Mouse (Mus musculus) limb, embryonic 15.5 days (tissue): ENCODE results near the gene Wdr38. TPM values are rescaled to one million over a fixed set of nuclear protein-coding genes. Genes with fewer than 3 reads are reported as not detected.
"Not testable (repeated sequence)": the region's sequence is repeated elsewhere in the genome, so short reads cannot be mapped to it uniquely, and the experiment has no call there.

Experiments used
- ATAC-seq: fragments of 200-750 bp; cut with Nextera tagmentation; 2 replicates; pipeline ENCODE4 v1.8.0; 2017; ENCODE audit warnings: low read depth, moderate TSS enrichment; ENCODE audit not compliant: insufficient number of reproducible peaks, low FRiP score, low TSS enrichment
- H3K27ac ChIP-seq: fragments of 300-500 bp; sonication (generic); 2 replicates; pipeline ENCODE4 v1.5.1; 2015; ENCODE audit warnings: moderate library complexity, mild to moderate bottlenecking, inconsistent platforms
- H3K27me3 ChIP-seq: fragments of 300-500 bp; sonication (generic); 2 replicates; pipeline ENCODE4 v1.6.1; 2015; ENCODE audit warnings: inconsistent platforms
- H3K36me3 ChIP-seq: fragments of 300-500 bp; sonication (generic); 2 replicates; pipeline ENCODE4 v1.6.1; 2015; ENCODE audit warnings: inconsistent platforms
- H3K4me1 ChIP-seq: fragments of 300-500 bp; sonication (generic); 2 replicates; pipeline ENCODE4 v1.6.1; 2015; ENCODE audit warnings: inconsistent platforms
- H3K4me2 ChIP-seq: fragments of 300-500 bp; sonication (generic); 2 replicates; pipeline ENCODE4 v1.6.1; 2015; ENCODE audit warnings: mild to moderate bottlenecking, inconsistent platforms
- H3K4me3 ChIP-seq: fragments of 300-500 bp; sonication (generic); 2 replicates; pipeline ENCODE4 v1.5.1; 2015; ENCODE audit warnings: mild to moderate bottlenecking, inconsistent platforms
- H3K9ac ChIP-seq: fragments of 300-500 bp; sonication (generic); 2 replicates; pipeline ENCODE4 v1.6.1; 2015; ENCODE audit warnings: inconsistent platforms
- H3K9me3 ChIP-seq: fragments of 300-500 bp; sonication (generic); 2 replicates; pipeline ENCODE4 v1.6.1; 2016; ENCODE audit warnings: inconsistent platforms
- WGBS: fragments of 180-500 bp; shearing (Covaris S2); methylation state at CpG from one replicate; pipeline ENCODE4 v1.1.7; 2015; 5-methylcytosine and 5-hydroxymethylcytosine counted together
- polyA plus RNA-seq: library from polyadenylated mRNA; unstranded; fragments of >200 nt; fragmentation: Nextera tagmentation; extraction: Ambion mirVana; gene quantifications from 2 replicates; pipeline ENCODE4 v1.2.1, GENCODE M21; 2015

Gene Wdr38
- polyA plus RNA-seq, 1 experiment from 2014 or later: 1.5 TPM

- not testable (repeated sequence) for H3K9ac ChIP-seq, H3K9me3 ChIP-seq, ATAC-seq, H3K27me3 ChIP-seq, H3K27ac ChIP-seq, H3K4me3 ChIP-seq, H3K4me2 ChIP-seq
- Histone ChIP-seq H3K36me3 (peaks cover 34% of the 10 kb centered on the region), H3K4me1 (peaks cover 33% of the 10 kb centered on the region)
- WGBS: 93% methylated on average over 5 of the region's 5 CpGs
Observed at GRCm38 (mm10) chr2:39010144-39010543, 12.9 kb downstream of the Wdr38 start.

- no peak overlapping the region for H3K4me2 ChIP-seq
- peaks cover 27% of the 10 kb centered on the region for H3K4me1 ChIP-seq
- H3K27me3 ChIP-seq: no peaks in the 10 kb centered on the region
- ATAC-seq: no peak
- H3K9ac ChIP-seq: no peak overlapping the region
- H3K4me3 ChIP-seq: no peak overlapping the region
- peaks cover 45% of the 10 kb centered on the region for H3K36me3 ChIP-seq
- no peak overlapping the region for H3K27ac ChIP-seq
- no peaks in the 10 kb centered on the region for H3K9me3 ChIP-seq
Observed at GRCm38 (mm10) chr2:39011264-39011663, 14.0 kb downstream of the Wdr38 start.

- Histone ChIP-seq H3K9me3 (no peaks in the 10 kb centered on the region), H3K27me3 (no peaks in the 10 kb centered on the region), H3K4me2 (no peak overlapping the region), H3K9ac (no peak overlapping the region), H3K27ac (no peak overlapping the region), H3K4me3 (no peak overlapping the region), H3K36me3 (peaks cover 52% of the 10 kb centered on the region), H3K4me1 (peaks cover 25% of the 10 kb centered on the region)
- 80% methylated on average over 3 of the region's 3 CpGs for WGBS
- ATAC-seq: no peak
Observed at GRCm38 (mm10) chr2:39011971-39012370, 14.7 kb downstream of the Wdr38 start.

GRCm38 (mm10) chr2:39012768-39013279 is 15.5 kb downstream of the Wdr38 start:
- no peak overlapping the region for H3K9ac ChIP-seq
- H3K4me1 ChIP-seq: peaks cover 22% of the 10 kb centered on the region
- H3K36me3 ChIP-seq: peaks cover 61% of the 10 kb centered on the region
- 90% methylated on average over 7 of the region's 7 CpGs for WGBS
- H3K27me3 ChIP-seq: no peaks in the 10 kb centered on the region
- no peak overlapping the region for H3K4me2 ChIP-seq
- no peak for ATAC-seq
- H3K9me3 ChIP-seq: no peaks in the 10 kb centered on the region
- H3K27ac ChIP-seq: no peak overlapping the region
- no peak overlapping the region for H3K4me3 ChIP-seq

- H3K4me3 ChIP-seq: no peak overlapping the region
- ATAC-seq: no peak
- no peak overlapping the region for H3K9ac ChIP-seq
- no peak overlapping the region for H3K27ac ChIP-seq
- no peaks in the 10 kb centered on the region for H3K27me3 ChIP-seq
- peaks cover 86% of the 10 kb centered on the region for H3K36me3 ChIP-seq
- H3K4me2 ChIP-seq: no peak overlapping the region
- no peaks in the 10 kb centered on the region for H3K4me1 ChIP-seq
- H3K9me3 ChIP-seq: no peaks in the 10 kb centered on the region
- WGBS: 74% methylated on average over 3 of the region's 3 CpGs
Observed at GRCm38 (mm10) chr2:39016581-39016980, 19.3 kb downstream of the Wdr38 start.

GRCm38 (mm10) chr2:39020004-39020403 is 22.7 kb downstream of the Wdr38 start:
- no peaks in the 10 kb centered on the region for H3K4me1 ChIP-seq
- no peak for ATAC-seq
- H3K9ac ChIP-seq: no peak overlapping the region
- H3K9me3 ChIP-seq: no peaks in the 10 kb centered on the region
- no peak overlapping the region for H3K27ac ChIP-seq
- 72% methylated on average over 1 of the region's 1 CpGs for WGBS
- H3K27me3 ChIP-seq: no peaks in the 10 kb centered on the region
- H3K36me3 ChIP-seq: peaks cover 88% of the 10 kb centered on the region
- no peak overlapping the region for H3K4me2 ChIP-seq
- no peak overlapping the region for H3K4me3 ChIP-seq

GRCm38 (mm10) chr2:39031611-39032010 is 34.3 kb downstream of the Wdr38 start:
- no peak for ATAC-seq
- Histone ChIP-seq H3K4me2 (no peak overlapping the region), H3K4me1 (no peaks in the 10 kb centered on the region), H3K27ac (no peak overlapping the region), H3K9ac (no peak overlapping the region), H3K27me3 (no peaks in the 10 kb centered on the region), H3K36me3 (peaks cover 75% of the 10 kb centered on the region), H3K9me3 (no peaks in the 10 kb centered on the region), H3K4me3 (no peak overlapping the region)
- 91% methylated on average over 1 of the region's 1 CpGs for WGBS

- Histone ChIP-seq H3K4me2 (no peak overlapping the region), H3K9ac (no peak overlapping the region), H3K9me3 (no peaks in the 10 kb centered on the region), H3K27ac (no peak overlapping the region), H3K36me3 (peaks cover 54% of the 10 kb centered on the region), H3K27me3 (no peaks in the 10 kb centered on the region), H3K4me1 (no peaks in the 10 kb centered on the region), H3K4me3 (no peak overlapping the region)
- no peak for ATAC-seq
- WGBS: 91% methylated on average over 1 of the region's 1 CpGs
Observed at GRCm38 (mm10) chr2:39040215-39040614, 42.9 kb downstream of the Wdr38 start.

GRCm38 (mm10) chr2:39048515-39048914 is 51.2 kb downstream of the Wdr38 start:
- ATAC-seq: no peak
- no peak overlapping the region for H3K9ac ChIP-seq
- H3K4me2 ChIP-seq: no peak overlapping the region
- no peaks in the 10 kb centered on the region for H3K27me3 ChIP-seq
- H3K9me3 ChIP-seq: no peaks in the 10 kb centered on the region
- H3K4me3 ChIP-seq: no peak overlapping the region
- H3K36me3 ChIP-seq: peaks cover 59% of the 10 kb centered on the region
- H3K27ac ChIP-seq: no peak overlapping the region
- no peaks in the 10 kb centered on the region for H3K4me1 ChIP-seq
- WGBS: 92% methylated on average over 1 of the region's 1 CpGs

Other genes starting within 250 kb of the Wdr38 start
- 0.92 and 1.1 TPM in 2 replicates for gene Nr6a1, start 69.8 kb upstream of the Wdr38 start, polyA plus RNA-seq
- gene Olfml2a, start 65.5 kb upstream of the Wdr38 start, polyA plus RNA-seq: 8.5 and 10.6 TPM in 2 replicates
- 117 TPM in 2 replicates for gene Arpc5l, start 7.9 kb downstream of the Wdr38 start, polyA plus RNA-seq
- gene Rpl35, start 8.1 kb downstream of the Wdr38 start, polyA plus RNA-seq: 906 and 974 TPM in 2 replicates
- 29.3 and 29.6 TPM in 2 replicates for gene Golga1, start 68.1 kb downstream of the Wdr38 start, polyA plus RNA-seq
- 9.3 and 11.7 TPM in 2 replicates for gene Scai, start 193.3 kb downstream of the Wdr38 start, polyA plus RNA-seq
- gene Ppp6c, start 229.0 kb downstream of the Wdr38 start, polyA plus RNA-seq: 80.0 and 80.4 TPM in 2 replicates